Mouse (Mus musculus) fat pad, adult 2 months (tissue): ENCODE results near the gene Syna.
A peak's percentile ranks its signal among the peaks of the same experiment; 100 is the strongest.

ENCODE experiments used
- DNase-seq: peaks from one replicate; pipeline ENCODE4 v3.0.0-alpha.2; 2011; ENCODE audit warnings: low read depth, low spot score; ENCODE audit errors: extremely low read depth

Gene Syna

GRCm38 (mm10) chr5:134531585-134531984 lies 28.4 kb downstream of the Syna start:
- DNase-seq, result no peak

- no peak for DNase-seq
These were observed 29.1 kb downstream of the Syna start for GRCm38 (mm10) chr5:134530830-134531229.

- DNase-seq, result no peak
These were observed 31.5 kb downstream of the Syna start for GRCm38 (mm10) chr5:134528488-134528887.

- no peak for DNase-seq
These were observed 33.8 kb downstream of the Syna start for GRCm38 (mm10) chr5:134525971-134526711.

- no peak for DNase-seq
These were observed 36.2 kb downstream of the Syna start for GRCm38 (mm10) chr5:134523728-134524127.

- no peak for DNase-seq
These were observed 37.4 kb downstream of the Syna start for GRCm38 (mm10) chr5:134522524-134522923.

- no peak for DNase-seq
These were observed 38.2 kb downstream of the Syna start for GRCm38 (mm10) chr5:134521806-134522205.

- DNase-seq, result no peak
These were observed 38.8 kb downstream of the Syna start for GRCm38 (mm10) chr5:134521131-134521530.

- no peak for DNase-seq
These were observed 39.9 kb downstream of the Syna start for GRCm38 (mm10) chr5:134520120-134520519.

GRCm38 (mm10) chr5:134519471-134519870 lies 40.5 kb downstream of the Syna start:
- DNase-seq, result peak; percentile 52

GRCm38 (mm10) chr5:134512086-134512485 lies 47.9 kb downstream of the Syna start:
- DNase-seq, result no peak

- DNase-seq, result no peak
These were observed 49.7 kb downstream of the Syna start for GRCm38 (mm10) chr5:134510266-134510665.

GRCm38 (mm10) chr5:134508965-134509364 lies 51.0 kb downstream of the Syna start:
- no peak for DNase-seq
